Mouse (Mus musculus): Measurements from ENCODE around the gene Cldn10. TPM values are rescaled to one million over a fixed set of nuclear protein-coding genes. Genes with fewer than 3 reads are reported as not detected.
"Not testable (repeated sequence)": the region's sequence is repeated elsewhere in the genome, so short reads cannot be mapped to it uniquely, and the experiment has no call there.

Cldn10 gene
- polyA plus RNA-seq (2016; fragmentation: Nextera tagmentation; extraction: Ambion mirVana): 3.0 and 3.8 TPM in 2 replicates

DNA sequence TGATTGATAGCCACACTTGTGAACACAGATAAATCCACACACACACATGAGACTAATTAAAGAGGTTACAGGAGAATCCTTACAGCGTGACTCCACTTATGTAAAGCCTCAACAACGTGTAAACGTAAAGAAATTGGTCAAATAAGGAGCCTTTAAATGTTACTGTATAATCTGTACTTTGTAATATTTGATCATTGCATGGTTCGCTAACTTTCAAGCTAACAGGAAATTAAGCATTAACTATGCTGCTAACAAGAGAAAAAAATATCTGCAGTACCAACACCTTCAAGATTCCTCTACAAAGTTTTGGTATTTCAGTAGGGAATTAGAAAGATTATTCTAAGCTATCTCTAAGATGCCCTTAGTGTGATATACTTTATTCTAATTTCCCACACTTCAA lies at the start of gene Cldn10:
Cldn10 (plus strand) TSS at position 288 of the 400 bp plus-strand sequence.
- Histone ChIP-seq H3K27ac (replicated peaks) (no peak within 1 kb of the TSS), H3K4me1 (peaks cover 15% of the 10 kb centered on the region), H3K9me3 (no peaks in the 10 kb centered on the region), H3K36me3 (replicated peaks) (no peaks in the 10 kb centered on the region), H3K27me3 (replicated peaks; ENCODE audit: low read depth, poor library complexity, severe bottlenecking) (no peaks in the 10 kb centered on the region), H3K4me3 (no peak within 1 kb of the TSS)
- 83% methylated on average over 4 of the region's 4 CpGs for WGBS
- no peak for DNase-seq (ENCODE audit: low spot score)

DNA sequence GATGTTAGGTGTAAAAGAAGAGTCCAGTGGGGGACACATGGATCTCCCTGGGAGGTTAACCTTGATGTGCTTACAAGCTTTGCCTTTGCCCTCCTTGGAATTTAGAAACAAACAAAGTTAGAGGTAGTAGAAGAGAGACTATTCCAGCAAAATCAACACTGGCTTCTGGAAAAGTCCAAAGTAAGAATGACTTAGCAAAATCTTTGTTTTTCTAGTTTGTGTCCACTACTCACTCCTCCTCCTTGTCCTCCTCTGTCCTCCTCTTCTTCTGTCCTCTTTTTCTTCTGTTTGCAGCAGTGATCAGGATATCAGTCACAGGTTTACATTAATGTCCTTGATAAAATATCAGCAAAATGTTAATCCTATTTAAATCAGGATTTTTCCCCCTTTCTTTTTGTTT lies 45.9 kb upstream of the Cldn10 start:
- Histone ChIP-seq H3K9me3 (peaks cover 5% of the 10 kb centered on the region; the same call in 1 of the 2 replicates), H3K27ac (replicated peaks) (no peak overlapping the region), H3K4me3 (no peak overlapping the region), H3K4me1 (peaks cover 10% of the 10 kb centered on the region; the same call in 1 of the 2 replicates), H3K36me3 (replicated peaks) (no peaks in the 10 kb centered on the region), H3K27me3 (replicated peaks; ENCODE audit: low read depth, poor library complexity, severe bottlenecking) (0 out of 2 replicates have a peak, but pooled peaks cover 7% of the 10 kb centered on the region)
- DNase-seq (ENCODE audit: low spot score): no peak

DNA sequence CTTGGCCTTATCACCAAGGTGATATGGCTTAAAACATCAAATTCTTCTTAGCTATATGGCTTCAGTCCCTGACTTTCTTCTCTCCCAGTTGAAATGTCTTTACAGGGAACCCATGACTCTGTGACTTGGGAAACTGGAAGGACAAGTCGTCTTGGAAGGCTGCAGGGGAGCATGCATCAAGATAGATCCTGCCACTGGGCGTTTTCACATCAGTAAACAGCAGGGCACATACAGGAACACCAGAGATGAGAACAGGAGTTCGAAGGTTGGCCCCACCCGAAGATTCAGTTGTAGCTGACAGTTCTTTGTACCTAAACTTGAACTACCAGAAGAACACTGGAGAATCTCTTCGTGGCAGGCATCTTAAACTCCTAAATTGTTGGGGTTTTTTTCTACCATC lies 44.8 kb upstream of the Cldn10 start:
- no peak overlapping the region for H3K4me3 ChIP-seq
- DNase-seq (ENCODE audit: low spot score): no peak
- H3K4me1 ChIP-seq: no peaks in the 10 kb centered on the region
- 72% methylated on average over 5 of the region's 5 CpGs for WGBS
- H3K27me3 ChIP-seq (replicated peaks; ENCODE audit: low read depth, poor library complexity, severe bottlenecking): 0 out of 2 replicates have a peak, but pooled peaks cover 7% of the 10 kb centered on the region
- H3K36me3 ChIP-seq (replicated peaks): no peaks in the 10 kb centered on the region
- peaks cover 5% of the 10 kb centered on the region; the same call in 1 of the 2 replicates for H3K9me3 ChIP-seq
- H3K27ac ChIP-seq (replicated peaks): no peak overlapping the region

DNA sequence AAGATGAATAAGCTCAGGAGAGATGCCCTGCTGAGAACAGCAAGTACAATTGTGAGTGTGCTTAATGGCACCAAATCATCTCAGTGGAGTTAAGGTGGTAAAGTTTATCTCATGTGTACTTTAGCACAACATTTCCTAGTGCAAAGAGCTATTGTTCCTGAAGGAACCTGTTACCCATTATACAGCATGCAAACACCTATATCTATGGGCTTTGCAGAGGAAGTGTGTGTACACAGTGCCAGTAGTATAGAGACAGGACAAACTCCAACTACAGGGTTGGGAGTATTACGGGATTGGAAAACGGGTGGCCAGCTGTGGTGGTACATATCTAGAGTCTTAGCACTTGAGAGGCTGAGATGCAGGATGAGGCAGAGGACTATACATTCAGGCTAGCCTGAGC lies 38.6 kb upstream of the Cldn10 start:
- 89% methylated on average over 2 of the region's 2 CpGs for WGBS
- Histone ChIP-seq H3K27me3 (replicated peaks; ENCODE audit: low read depth, poor library complexity, severe bottlenecking) (0 out of 2 replicates have a peak, but pooled peaks cover 1% of the 10 kb centered on the region), H3K27ac (replicated peaks) (no peak overlapping the region), H3K36me3 (replicated peaks) (no peaks in the 10 kb centered on the region), H3K4me3 (no peak overlapping the region), H3K4me1 (peaks cover 9% of the 10 kb centered on the region; the same call in 1 of the 2 replicates), H3K9me3 (no peaks in the 10 kb centered on the region)
- DNase-seq (ENCODE audit: low spot score): no peak

DNA sequence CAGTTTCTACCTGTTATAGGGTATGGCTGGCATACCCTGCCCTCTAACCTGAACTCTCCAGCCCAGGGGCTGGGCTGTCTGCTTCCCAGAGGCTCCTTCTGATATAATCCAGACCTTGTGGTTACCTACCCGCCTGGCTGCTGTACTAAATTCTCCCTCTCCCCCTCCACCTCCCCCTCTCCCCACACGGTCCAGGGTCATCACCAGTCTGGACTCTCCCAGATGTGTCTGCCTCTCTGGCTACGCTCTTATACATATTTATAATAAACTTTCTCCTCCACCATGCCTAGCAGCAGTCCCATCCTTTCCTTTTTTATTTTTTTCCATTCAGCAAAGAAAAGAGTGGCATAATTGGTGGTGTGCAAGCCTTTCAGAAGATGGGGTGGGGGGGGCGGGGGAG lies 38.0 kb upstream of the Cldn10 start:
- H3K27ac ChIP-seq (replicated peaks): no peak overlapping the region

DNA sequence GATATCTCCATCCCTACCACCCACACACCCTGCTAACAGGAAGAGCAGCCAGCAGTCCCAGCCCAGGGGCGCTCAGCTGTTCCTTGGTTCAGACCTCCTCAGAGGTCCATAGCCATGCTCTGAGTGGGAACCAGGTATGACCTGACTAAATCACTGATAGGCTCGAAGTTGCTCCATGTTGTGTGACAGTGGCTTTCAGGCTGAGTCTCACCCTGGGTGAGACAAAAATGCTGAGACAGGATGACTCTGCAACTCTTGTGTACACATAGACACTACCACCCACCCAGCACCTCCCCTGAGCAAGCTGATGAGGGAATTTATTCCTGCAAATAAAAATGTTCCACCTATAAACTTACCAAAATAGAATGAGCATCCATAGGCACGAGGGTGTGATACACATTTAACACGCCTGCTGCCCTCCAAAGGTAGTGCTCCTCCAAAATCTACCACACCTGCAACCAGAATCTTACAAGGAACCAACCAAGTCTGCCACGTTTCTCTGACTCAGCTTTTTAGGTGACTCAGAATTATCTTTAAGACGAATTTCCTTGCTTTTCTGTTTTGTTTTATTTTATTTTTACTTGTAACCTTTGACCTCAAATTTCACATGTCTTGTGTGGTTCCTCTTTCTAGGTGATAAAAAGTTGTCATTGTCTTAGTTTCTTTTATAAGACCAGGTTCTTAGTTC lies 37.1 kb upstream of the Cldn10 start:
- 80% methylated on average over 6 of the region's 6 CpGs for WGBS
- Histone ChIP-seq H3K4me1 (peaks cover 9% of the 10 kb centered on the region; the same call in 1 of the 2 replicates), H3K9me3 (no peaks in the 10 kb centered on the region), H3K36me3 (replicated peaks) (no peaks in the 10 kb centered on the region), H3K4me3 (no peak overlapping the region), H3K27me3 (replicated peaks; ENCODE audit: low read depth, poor library complexity, severe bottlenecking) (no peaks in the 10 kb centered on the region), H3K27ac (replicated peaks) (no peak overlapping the region)
- DNase-seq (ENCODE audit: low spot score): no peak

More for the DNA sequence above, 38.0 kb upstream of the Cldn10 start:
- 58% methylated on average over 4 of the region's 4 CpGs for WGBS
- Histone ChIP-seq H3K4me3 (no peak overlapping the region), H3K4me1 (peaks cover 9% of the 10 kb centered on the region; the same call in 1 of the 2 replicates), H3K36me3 (replicated peaks) (no peaks in the 10 kb centered on the region), H3K27me3 (replicated peaks; ENCODE audit: low read depth, poor library complexity, severe bottlenecking) (no peaks in the 10 kb centered on the region), H3K9me3 (no peaks in the 10 kb centered on the region)
- DNase-seq (ENCODE audit: low spot score): no peak

DNA sequence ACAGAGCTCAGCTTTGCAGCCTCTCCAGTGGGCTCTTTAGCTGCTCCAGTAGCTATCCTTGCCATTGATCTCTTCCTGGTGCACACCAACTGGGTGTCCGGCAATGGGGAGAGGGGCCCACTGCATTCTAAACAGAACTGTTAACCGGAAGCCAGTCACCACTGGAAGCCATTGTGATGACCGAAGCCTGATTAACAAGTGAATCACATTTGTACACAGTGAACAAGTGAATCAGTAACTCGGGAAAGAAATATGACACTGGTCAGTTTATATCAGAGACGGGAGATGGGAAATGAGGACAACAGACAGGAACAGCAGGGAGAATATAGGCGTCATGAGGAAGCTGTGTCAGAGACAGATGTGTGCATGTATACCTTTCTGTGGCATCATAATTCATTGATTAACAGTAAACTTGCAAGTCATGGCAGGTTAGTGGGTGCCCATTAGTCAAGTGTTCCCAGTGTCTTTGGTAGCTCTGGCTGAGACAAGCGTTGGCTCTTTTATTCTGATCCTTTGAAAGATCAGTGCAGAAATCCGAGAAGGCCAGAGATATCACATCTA lies 36.4 kb upstream of the Cldn10 start:
- Histone ChIP-seq H3K4me3 (no peak overlapping the region), H3K4me1 (peaks cover 9% of the 10 kb centered on the region; the same call in 1 of the 2 replicates), H3K27ac (replicated peaks) (no peak overlapping the region), H3K9me3 (no peaks in the 10 kb centered on the region), H3K36me3 (replicated peaks) (no peaks in the 10 kb centered on the region), H3K27me3 (replicated peaks; ENCODE audit: low read depth, poor library complexity, severe bottlenecking) (no peaks in the 10 kb centered on the region)
- 85% methylated on average over 8 of the region's 8 CpGs for WGBS
- no peak for DNase-seq (ENCODE audit: low spot score)

DNA sequence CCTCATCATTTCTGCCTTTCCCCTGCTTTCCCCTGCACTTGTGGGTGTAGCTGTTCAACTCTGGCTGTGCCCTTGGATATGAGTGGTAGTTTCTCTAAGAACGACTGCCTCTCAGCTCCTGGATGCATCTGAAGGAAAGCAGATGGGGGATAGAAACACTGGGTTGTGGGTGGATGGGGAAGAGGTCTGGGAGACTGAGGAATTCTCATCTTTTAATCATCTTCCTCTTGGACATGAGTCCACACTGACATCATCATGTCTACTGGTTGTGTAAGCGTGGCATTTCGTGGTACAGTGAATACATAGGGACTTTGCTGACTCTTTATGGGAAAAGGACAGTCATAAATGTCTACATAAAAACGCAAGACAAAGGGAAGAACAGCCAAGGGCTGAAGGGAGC lies 31.7 kb upstream of the Cldn10 start:
- no peaks in the 10 kb centered on the region for H3K36me3 ChIP-seq (replicated peaks)
- DNase-seq (ENCODE audit: low spot score): no peak
- H3K27ac ChIP-seq (replicated peaks): no peak overlapping the region
- no peaks in the 10 kb centered on the region for H3K4me1 ChIP-seq
- no peak overlapping the region for H3K4me3 ChIP-seq
- no peaks in the 10 kb centered on the region for H3K9me3 ChIP-seq
- 82% methylated on average over 4 of the region's 4 CpGs for WGBS
- no peaks in the 10 kb centered on the region for H3K27me3 ChIP-seq (replicated peaks; ENCODE audit: low read depth, poor library complexity, severe bottlenecking)

DNA sequence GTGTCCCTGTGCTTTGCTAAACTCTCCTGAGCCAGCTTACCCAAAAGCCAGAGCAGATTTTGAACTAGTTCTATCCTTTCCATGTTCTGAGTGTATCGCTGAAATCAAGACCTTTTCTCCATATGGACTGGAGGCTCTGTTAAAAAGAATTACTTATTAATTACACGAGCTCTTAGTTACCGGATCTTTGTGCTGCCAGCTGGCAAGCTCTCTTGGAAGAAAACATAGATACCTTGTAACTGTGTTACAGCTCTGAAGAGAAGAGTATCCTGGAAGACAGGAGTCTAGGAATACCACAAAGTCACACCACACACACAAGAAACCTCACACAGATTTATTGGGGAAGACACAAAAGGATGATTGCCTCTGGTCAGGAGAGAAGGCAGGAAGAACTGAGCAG lies 31.1 kb upstream of the Cldn10 start:
- H3K36me3 ChIP-seq (replicated peaks): no peaks in the 10 kb centered on the region
- H3K27me3 ChIP-seq (replicated peaks; ENCODE audit: low read depth, poor library complexity, severe bottlenecking): no peaks in the 10 kb centered on the region
- DNase-seq (ENCODE audit: low spot score): no peak
- H3K4me3 ChIP-seq: no peak overlapping the region
- H3K4me1 ChIP-seq: no peaks in the 10 kb centered on the region
- no peak overlapping the region for H3K27ac ChIP-seq (replicated peaks)
- 83% methylated on average over 3 of the region's 3 CpGs for WGBS
- no peaks in the 10 kb centered on the region for H3K9me3 ChIP-seq

DNA sequence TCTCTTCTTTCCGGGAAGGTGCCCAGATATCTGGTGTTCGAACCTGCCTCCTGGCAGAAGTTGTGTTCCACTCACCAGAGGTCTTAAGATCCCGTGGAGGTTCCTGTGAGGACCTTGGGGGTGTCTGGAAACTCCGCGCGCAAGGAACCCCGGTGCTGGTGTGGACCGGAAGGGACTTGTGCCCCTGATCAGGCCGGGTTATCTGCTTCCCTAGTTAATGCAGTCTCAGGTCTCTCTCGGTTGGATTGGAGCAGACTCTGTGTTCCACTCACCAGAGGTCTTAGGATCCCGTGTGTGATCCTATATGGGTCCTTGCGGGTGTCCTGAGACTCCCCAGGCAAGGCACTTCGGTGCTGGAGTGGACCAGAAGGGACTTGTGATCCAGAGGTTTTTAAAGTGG lies 24.3 kb upstream of the Cldn10 start:
- DNase-seq (ENCODE audit: low spot score); H3K27me3 ChIP-seq (replicated peaks; ENCODE audit: low read depth, poor library complexity, severe bottlenecking); H3K4me1 ChIP-seq; H3K27ac ChIP-seq (replicated peaks); H3K4me3 ChIP-seq; H3K36me3 ChIP-seq (replicated peaks); H3K9me3 ChIP-seq: not testable (repeated sequence)
- WGBS: 94% methylated on average over 13 of the region's 13 CpGs

DNA sequence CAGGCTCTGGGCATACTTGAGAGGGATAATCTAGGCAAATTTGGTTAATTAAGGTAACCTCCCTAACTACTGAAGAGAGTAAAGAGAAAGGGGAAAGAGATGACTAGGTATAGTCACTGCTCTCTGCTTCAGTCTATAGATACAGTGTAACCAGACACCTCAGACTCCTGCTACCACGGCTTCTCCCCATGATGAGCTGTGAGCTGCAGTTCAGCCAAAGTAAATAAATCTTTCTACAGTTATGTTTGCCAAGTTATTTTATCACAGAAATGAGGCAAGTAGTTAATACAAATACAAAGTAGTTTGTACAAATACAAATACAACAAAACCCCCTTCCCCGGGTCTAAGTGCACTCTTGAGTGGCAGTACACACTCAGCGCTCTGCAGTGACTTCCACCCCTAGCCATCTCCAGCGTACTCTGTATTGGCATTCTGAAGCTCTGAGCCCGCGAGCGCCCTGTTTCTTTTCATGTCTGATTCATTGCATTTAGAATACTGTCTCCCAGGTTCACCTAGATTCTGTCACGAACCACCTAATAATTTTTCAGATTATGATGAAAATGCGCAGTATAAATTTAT lies 23.7 kb upstream of the Cldn10 start:
- Histone ChIP-seq H3K36me3 (replicated peaks) (no peaks in the 10 kb centered on the region), H3K27me3 (replicated peaks; ENCODE audit: low read depth, poor library complexity, severe bottlenecking) (0 out of 2 replicates have a peak, but pooled peaks cover 8% of the 10 kb centered on the region), H3K4me1 (no peaks in the 10 kb centered on the region), H3K9me3 (no peaks in the 10 kb centered on the region), H3K4me3 (no peak overlapping the region), H3K27ac (replicated peaks) (no peak overlapping the region)
- DNase-seq (ENCODE audit: low spot score): no peak
- 88% methylated on average over 9 of the region's 9 CpGs for WGBS

DNA sequence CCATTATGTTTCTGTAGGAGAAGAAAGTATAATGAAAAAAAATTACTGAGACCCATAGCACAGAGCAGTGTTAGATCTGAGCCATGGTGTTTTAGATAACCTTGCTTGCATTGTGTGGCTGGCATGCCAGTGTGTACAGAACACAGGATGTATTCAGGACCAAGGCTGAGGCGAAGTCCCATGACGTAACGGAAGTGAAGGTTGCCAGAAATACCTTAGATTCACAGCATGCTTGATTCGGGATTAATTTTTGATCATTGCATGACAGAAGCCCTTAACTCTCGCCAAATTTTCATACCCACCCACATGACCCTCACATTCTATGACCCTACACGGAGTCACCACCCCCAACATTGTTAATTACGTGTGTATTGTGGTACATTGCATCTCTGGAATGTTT lies 22.4 kb upstream of the Cldn10 start:
- H3K9me3 ChIP-seq: no peaks in the 10 kb centered on the region
- no peak for DNase-seq (ENCODE audit: low spot score)
- H3K4me3 ChIP-seq: no peak overlapping the region
- H3K27me3 ChIP-seq (replicated peaks; ENCODE audit: low read depth, poor library complexity, severe bottlenecking): peaks cover 8% of the 10 kb centered on the region; the same call in 1 of the 2 replicates
- H3K36me3 ChIP-seq (replicated peaks): no peaks in the 10 kb centered on the region
- H3K27ac ChIP-seq (replicated peaks): no peak overlapping the region
- H3K4me1 ChIP-seq: no peaks in the 10 kb centered on the region
- 85% methylated on average over 7 of the region's 7 CpGs for WGBS

DNA sequence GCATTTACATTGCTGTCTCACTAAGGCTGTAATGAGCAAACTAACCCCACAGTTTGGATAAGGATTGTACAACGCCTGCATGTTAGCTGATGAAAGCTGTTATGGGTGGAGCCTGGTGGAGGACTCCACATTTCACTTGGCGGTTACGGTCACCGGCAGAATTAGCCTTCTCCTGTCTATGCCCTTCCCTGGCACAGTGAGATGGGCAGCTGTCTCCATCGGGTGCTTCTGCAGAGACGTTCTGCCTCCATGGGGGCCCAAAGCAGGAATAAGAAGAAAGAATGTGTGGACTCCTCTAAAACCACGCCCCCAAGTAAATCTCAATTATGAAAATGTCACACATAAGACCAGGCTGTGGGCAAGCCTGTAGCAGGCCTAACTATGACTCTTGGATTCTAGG lies 21.8 kb upstream of the Cldn10 start:
- Histone ChIP-seq H3K4me1 (no peaks in the 10 kb centered on the region), H3K9me3 (no peaks in the 10 kb centered on the region), H3K36me3 (replicated peaks) (no peaks in the 10 kb centered on the region), H3K27ac (replicated peaks) (no peak overlapping the region), H3K4me3 (no peak overlapping the region), H3K27me3 (replicated peaks; ENCODE audit: low read depth, poor library complexity, severe bottlenecking) (peaks cover 8% of the 10 kb centered on the region; the same call in 1 of the 2 replicates)
- WGBS: 86% methylated on average over 7 of the region's 7 CpGs
- no peak for DNase-seq (ENCODE audit: low spot score)
